Mouse (Mus musculus): ENCODE data around the gene St8sia1. TPM values are rescaled to one million over a fixed set of nuclear protein-coding genes. Genes with fewer than 3 reads are reported as not detected.

The St8sia1 gene
- polyA plus RNA-seq, 1 experiment, result 0.12 TPM

DNA sequence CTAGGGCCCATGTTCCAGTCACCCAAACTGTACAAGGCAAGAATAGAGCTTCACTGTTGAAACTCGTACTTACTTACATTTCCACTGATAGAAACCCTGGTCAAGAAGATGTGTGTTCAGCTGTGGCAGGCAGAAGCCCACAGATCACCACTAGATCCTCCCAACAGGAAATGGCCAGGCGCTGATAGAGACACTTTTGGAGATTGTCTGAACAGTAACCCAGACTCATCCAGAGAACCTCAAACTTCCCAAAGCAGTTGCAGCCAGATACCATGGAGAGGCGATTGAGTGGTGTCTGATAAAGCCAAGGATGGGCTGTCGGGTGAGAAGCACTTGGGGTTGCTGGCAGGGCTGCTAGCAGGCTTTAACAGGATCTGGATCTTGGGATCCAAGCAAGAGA lies 187.3 kb downstream of the St8sia1 start:
- DNase-seq (ENCODE audit: low read depth, low spot score), result no peak
- WGBS, result 82% methylated on average over 4 of the region's 4 CpGs

GRCm38 (mm10) chr6:142773566-142773965 lies 190.7 kb downstream of the St8sia1 start:
- WGBS, result 92% methylated on average over 5 of the region's 5 CpGs
- DNase-seq (ENCODE audit: low read depth, low spot score), result no peak

GRCm38 (mm10) chr6:142771643-142772042 lies 192.6 kb downstream of the St8sia1 start:
- 93% methylated on average over 4 of the region's 4 CpGs for WGBS
- no peak for DNase-seq (ENCODE audit: low read depth, low spot score)

Other genes starting within 250 kb of the St8sia1 start
- 35.8 and 35.9 TPM in 2 replicates for gene Cmas, start 207.8 kb downstream of the St8sia1 start, polyA plus RNA-seq (2012; rRNA removed)
- 0.11 TPM in 1 of 2 replicates, not detected in the other for gene Sult6b2, start 159.9 kb downstream of the St8sia1 start, polyA plus RNA-seq (2012; rRNA removed)
- gene C2cd5, start 135.7 kb upstream of the St8sia1 start, polyA plus RNA-seq (2012; rRNA removed), result 14.5 and 17.4 TPM in 2 replicates
- 18.5 and 24.0 TPM in 2 replicates for gene Etnk1, start 202.8 kb upstream of the St8sia1 start, polyA plus RNA-seq (2012; rRNA removed)